Mouse (Mus musculus) MN1 (cell line): Measurements from ENCODE around the gene Elf2.

Source experiments
- DNase-seq: peaks from one replicate; pipeline ENCODE4 v3.0.0-alpha.2; 2016; ENCODE audit warnings: low spot score

Elf2 gene

DNA sequence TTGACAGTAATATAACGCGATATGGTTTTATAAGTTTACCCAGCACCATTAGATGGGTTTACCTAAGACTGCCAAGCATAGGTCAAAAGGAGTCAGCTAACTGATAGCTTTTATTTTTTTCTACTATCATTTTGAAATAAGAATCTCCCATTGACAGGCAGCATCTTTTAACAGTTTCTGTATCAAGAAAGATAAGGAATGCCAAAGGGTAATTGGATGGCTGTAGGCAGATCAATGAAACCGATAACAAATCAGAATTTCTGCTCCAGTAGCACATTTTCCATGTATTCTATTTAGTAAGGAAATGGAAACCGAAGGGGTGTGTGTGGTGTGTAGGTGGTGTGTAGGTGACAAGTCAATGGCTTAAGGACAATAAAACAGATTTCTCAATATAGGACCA, 62.0 kb downstream of the Elf2 start:
- no peak for DNase-seq

DNA sequence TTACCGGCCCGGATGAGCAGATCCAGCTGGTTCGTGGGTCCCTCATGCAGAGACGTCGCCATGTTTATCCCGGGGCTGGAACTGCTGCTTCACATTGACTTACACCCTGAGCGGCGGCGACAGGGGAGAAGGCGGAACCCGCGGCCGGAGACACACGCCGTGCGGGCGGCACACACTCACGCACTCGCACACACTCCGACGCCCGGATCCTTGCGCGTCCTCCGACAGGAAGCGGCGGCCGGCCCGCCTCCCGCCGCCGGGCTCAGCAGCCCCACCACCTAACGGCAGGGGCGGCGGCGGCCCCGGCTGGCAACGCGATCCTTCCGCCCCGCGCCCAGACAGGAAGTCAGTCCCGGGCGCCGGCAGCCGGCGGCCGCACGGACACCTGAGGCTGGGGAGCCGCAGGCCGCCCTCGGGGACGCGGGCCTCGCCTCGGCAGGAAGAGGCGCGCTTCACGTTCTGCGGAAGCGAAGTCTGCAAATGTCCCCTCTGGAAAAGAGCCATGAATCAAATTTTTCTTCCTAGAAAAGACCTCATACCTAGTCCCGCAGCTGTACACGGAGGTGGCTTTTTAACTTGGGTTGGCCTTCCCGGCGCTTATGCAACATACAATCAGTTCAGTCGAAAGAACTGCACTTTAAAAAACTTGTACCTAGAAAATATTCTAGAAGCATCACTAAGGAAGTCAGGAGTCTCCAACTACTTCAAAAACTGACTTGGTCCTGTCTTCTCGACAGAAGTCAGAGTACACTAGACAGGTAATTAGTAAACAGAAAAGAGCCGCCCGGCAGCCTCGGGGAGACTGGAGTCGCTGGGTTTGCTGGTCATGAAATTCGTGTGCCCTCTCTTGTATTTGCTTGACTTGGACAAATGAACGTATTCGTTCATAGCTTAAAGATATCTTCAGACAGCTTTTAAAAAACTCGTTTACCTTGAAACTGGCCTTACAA, 63.0 kb downstream of the Elf2 start:
- peak; percentile 94 for DNase-seq

DNA sequence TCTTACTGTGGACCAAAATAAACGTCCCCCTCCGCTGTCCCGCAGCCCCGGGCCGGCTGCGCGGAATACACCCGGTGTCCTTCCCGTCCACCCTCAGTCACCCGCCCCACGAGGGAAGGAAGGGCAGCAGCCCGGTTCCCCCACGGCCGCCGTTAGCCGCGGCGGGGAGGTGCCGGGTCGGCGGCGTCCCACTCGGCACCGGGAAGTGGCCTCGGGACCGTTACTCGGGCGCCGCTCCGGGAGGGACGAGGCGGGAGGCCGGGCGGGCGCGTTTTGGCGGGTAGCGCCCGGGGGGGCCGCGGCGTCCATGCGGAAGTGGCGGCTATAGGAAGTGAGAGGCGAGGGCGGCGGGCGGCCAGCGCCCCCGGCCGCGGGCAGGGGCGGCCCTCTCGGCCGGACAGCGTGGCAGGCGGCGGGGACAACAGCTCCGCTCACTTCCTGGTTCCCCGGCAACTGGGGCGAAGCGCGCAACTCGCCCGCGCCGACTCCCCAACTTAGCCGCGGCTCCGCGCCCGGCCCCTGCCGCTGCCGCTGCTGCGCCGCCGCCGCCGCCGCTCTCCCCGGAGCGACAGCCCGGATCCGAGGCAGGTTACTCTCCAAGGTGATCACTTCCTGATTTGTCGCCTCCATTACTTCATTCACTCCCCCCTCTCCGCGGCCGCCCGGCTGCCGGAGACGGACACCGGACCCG, 63.9 kb downstream of the Elf2 start:
- peak; percentile 58 for DNase-seq

DNA sequence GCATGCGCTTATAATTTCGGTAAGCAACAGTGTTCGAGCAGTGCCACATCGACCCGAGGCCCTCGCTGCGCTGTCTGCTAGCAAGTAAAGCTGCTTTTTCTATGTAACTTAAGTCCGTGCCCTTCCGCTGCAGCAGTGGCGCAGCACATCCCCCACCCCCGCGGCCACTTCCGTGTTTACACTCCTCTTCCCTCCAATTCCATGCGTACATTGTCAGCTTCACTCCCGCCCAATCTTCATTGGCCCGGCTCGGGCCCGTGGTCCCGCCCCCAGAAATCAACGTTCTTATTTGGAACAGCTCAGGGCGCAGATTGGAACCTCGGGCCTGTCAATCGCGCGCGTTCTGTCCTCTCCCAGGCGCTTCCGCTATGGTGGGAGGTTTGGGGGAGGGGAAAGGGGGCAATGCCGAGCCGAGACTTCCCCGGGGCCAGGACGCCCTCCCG, 64.5 kb downstream of the Elf2 start:
- peak; percentile 99 for DNase-seq

DNA sequence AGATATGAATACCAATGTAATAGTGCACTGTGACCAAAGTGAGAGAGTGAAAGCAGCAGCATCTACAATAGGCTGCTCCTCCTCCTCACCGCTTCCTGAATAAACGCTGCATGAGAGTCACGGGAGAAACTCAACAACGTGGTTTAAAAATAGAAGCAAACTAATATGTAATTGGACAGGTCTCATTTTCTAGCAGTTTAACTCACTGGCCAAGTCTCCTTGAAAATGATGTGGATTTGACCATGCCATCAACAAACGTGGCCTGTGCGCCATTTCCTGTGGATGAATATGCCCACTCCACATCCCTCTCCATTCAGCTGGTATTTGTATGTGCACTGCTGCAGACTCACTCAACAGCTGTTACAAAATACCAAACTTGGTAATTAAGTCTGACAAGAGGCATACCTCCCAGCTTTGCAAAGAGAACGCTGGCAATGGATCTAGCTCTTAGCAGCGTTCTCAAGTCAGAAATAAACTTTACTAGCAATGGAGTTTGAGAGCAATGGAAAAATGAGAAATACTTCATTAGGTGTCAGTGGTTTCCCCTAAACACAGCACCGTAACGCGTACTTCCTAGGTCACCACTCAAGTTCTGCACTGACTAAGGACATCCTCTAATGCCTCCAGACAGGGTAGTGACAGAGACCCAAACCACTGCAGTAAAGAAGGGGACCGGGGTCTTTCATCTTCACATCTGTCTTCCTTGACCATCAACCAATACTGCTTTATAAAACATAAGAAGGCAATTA, 70.2 kb downstream of the Elf2 start:
- no peak for DNase-seq

DNA sequence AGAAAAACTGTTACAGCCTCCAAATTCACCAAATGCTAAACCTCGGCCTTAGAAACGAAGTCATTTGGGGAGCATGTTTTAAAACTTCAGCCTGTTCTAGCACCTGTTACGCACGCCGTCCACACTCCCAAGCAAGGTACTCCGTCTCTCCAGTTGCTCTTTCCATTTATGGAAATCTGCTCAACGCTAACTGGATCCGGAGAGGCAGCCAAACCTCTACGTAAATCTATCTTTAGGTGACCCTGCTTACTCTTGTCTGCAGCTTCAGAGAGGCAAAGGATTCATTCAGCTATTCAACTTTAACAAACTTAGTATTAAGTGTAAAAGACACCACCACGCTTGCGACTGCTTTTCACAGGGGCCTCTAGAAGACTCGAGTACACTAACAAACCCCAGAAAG, 72.0 kb downstream of the Elf2 start:
- no peak for DNase-seq

DNA sequence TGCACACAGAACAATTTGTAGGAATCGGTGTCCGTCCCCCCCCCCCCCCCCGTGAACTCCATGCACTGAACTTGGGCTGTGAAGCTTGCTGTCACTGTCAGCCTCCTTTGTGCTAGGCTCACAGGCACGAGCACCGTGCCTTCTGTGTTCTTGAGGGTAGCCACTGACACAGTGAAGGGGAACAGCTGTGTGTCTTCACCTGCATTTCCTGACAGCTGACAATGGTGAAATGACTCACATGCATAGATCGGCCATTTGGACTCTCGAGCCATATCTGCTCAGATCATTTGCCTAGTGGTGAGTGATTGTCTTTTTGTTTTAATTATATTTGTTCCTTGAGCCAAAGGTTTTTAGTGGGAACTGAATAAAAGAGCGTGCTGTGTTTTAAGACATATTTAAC, 77.5 kb downstream of the Elf2 start:
- no peak for DNase-seq

DNA sequence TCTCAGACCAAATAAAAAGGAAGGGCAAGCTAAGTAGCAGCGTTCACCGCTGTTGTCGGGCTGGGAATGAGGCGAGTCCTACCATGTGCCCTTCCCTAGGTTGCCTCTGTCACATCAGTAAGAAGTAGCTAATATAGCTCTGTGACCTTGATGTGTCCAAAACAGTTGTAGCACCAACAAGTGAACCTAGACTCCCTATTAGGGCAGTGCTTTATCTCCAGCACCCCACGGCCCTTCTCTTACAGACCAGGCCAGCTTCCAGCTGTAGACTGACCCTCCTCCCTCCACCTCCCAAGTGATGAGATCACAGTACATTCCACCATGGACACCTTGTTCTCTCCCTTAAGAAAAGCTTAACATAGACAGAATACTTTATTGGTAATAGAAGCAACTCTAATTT, 82.4 kb downstream of the Elf2 start:
- no peak for DNase-seq

DNA sequence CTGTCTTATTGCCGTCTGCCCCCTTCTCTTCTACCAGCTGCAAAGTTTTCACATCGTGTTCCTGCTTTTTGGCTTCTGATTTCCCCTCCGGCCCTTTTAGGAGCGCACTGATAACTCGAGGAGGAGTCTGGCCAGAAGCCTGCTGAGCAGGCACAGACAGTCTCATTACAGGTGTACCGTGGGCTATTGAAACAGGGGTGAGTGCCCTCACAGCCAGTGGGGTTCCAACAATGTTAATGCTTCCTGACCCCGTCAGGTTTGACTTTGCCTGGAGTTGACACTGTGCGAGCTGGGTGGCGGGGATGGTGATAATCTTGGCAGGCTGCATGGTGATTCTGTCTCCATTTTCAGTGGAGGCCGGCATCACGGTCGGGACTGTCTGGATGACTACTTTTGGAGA, 84.0 kb downstream of the Elf2 start:
- DNase-seq, result no peak

DNA sequence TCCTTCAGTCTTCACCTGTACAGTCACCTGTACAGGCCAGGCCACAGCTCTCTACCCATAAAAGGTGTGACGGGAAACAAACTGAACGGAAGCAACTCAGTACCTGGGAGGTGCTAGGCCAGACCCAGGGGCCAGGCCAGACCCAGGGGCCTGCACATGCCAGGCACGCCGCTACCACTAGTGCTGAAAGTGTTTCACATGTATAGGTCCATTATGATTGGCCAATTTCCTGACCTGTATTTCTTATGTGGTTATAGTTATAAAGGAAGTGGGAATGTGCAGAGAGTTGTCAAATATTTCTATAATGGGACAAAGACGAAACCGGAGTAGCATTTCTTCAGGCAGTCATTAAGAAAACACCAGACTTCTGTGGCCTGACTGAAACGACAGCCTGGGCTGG, 85.7 kb downstream of the Elf2 start:
- no peak for DNase-seq

DNA sequence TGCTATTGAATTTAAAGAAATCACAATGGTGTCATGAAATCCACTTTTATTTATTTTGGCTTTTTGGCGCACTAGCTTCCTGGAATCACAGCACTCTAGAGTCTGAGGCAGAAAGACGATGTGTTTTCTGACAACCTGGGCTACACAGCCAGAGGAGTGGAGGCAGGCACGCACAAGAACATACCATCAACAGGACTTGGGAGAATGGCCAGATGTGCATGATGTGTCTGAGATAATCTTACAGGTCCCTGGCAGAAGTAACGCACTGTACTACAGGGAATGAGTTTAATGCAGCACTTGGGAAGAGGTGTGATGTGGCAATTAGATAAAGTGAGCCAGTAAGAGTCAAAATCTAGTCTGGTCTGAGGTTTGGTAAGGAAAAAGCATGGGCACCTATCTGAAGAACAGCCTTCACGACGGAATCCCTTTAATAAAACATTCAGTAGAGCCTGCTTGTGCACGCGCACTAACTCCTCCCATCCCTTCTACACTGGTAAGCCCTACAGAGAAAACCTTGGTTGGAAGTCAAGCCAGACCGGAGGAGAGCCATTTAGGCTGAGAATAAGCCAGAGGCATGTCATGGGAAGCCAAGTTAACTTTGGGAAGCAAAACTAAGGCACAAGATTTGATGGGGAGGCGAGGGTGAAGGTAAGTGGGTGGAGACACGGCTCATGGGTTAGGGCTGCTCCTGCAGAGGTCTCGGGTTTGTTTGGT, 87.6 kb downstream of the Elf2 start:
- peak; percentile 58 for DNase-seq

DNA sequence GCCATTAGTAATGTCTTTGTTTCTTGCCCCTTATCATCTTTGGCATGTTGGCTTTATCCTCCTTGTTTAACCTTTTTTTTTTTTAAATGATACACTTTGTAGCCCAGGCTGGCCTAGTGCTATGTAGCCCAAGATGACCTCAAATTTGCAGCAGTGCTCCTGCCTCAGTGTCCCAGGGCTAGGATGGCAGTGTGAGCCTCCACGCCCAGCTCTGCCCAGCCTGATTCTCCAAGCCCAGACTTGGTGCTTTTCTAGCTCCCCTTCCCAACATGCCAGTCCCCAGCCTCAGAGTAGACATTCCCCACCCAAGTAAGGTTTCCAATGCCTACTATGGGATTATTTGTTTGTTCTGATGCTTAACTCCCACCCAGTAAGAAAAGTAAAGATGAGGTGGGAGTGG, 88.2 kb downstream of the Elf2 start:
- no peak for DNase-seq

DNA sequence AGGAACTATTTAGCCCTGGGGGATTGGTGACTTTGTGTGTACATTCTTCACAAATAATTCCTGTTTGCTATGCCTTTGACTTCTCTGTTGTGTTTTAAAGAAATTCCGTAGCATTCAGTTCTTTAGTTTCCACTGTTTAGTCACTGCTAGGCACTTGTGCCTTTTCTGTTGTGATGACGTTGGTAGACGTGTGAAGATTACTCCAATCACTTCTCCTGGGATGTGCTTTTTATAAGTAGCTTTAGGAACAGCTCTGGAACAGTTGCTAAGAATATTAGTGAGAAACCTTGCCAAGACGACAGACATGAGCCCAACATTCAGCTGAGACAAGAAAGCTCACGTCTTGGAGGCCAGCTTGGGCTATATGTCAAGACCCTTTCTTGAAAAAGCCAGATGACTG, 89.4 kb downstream of the Elf2 start:
- no peak for DNase-seq

DNA sequence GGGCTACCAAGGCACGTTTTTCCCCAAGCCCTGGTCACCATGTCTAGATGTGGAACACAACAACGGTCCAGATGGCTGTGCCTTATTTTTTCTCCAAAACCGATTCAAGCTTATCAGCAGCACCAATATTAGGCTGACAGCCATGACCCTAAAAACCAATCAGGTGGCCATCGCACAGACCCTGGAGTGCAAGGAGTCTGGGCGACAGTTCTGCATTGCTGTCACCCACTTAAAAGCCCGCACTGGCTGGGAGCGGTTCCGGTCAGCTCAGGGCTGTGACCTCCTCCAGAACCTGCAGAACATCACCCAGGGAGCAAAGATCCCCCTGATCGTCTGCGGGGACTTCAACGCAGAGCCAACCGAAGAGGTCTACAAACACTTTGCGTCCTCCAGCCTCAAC, 90.6 kb downstream of the Elf2 start:
- DNase-seq, result no peak

DNA sequence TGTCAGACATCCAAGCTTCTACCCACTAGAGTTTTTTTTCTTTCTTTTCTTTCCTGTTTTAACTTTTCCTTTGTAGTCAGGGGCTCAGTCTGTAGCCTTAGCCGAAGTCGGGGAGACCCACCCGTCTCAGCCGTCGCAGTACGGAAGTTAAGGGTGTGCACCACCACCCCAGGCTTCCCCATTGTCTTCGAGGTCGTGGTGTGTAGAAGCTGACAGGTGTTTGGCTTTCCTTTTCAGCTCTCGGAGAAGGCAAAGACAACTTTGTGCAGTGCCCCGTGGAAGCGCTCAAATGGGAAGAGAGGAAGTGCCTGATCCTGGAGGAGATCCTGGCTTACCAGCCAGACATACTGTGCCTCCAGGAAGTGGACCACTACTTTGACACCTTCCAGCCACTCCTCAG, 91.0 kb downstream of the Elf2 start:
- DNase-seq, result no peak

DNA sequence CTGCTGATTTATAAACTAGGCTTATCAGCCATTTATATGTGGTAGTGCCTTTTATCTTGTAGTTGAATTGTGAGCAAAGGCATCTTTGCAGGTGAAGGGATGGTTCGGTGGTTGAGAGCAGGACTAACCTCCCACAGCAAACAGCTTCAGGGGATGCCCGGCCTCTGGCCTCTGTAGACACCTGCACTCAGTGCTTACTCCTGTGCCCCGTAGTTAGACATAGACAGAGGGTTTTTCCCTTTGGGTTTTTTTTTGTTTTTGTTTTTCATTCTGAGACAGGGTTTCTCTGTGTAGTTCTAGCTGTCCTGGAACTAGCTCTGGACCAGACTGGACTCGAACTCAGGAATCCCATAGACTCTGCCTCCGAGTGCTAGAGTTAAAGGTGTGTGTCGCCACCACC, 91.9 kb downstream of the Elf2 start:
- DNase-seq, result peak; percentile 32

DNA sequence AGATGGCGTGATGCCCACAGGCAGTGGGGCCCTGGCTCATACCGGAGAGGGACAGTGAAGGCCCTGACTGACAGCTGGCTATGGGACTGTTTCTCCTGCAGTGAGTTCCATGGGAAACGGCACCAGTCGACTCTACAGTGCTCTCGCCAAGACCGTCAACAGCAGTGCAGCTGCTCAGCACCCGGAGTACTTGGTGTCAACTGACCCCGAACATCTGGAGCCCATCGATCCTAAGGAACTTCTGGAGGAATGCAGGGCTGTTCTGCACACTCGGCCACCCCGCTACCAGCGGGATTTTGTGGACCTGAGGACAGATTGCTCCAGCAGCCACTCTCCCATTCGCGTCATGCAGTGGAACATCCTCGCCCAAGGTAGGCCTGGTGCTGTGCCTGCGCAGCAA, 92.8 kb downstream of the Elf2 start:
- peak; percentile 55 for DNase-seq

DNA sequence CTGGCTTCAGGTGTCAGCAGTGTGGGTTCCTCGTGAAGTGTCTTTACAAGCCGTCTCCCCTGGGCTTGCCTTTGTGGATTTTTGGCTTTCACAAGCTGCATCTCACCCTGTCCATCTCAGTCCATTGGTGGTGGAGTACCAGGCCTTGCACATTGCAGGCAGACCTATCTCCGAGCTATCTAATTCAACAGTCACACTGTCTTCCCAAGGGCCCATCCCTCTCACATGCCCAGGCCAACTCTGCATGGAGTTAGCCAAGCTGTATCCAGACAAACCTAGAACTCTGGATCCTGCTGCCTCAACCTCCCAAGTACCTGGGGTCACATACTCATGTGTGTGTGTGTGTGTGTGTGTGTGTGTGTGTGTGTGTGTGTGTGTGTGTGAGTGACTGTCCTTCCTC, 100.9 kb downstream of the Elf2 start:
- peak; percentile 76 for DNase-seq

DNA sequence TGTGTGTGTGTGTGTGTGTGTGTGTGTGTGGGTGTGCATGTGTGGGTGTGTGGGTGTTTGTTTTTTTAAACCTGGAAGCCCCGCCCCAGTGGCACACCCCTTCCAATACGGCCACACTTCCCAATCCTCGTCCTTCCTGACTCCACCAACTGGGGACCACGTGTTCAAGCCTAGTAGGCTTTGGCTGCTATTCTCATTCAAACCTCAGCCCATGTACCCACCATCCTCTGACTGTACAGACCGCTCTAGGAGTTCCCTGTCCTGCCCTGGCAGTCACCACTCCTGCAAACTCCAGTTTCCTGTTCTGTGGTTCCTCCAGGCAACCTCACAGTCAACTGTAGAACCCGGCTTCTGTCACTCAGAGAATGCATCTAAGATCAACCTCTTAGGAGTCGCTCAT, 101.9 kb downstream of the Elf2 start:
- no peak for DNase-seq

DNA sequence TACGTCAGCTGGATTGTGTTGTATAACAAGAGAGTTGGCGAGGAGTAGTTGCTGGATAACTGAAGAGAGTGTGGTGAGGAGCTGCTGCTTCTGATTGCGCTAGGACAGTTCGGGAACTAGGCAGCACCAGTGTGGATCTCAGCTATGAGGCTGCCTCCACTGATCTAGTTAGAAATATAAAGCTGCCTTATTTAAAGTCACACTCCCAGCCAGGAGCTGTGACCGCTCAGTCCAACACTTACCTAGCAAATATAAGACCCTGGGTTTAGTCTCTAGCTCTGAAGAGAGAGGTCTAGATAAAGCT, 105.8 kb downstream of the Elf2 start:
- DNase-seq, result no peak

DNA sequence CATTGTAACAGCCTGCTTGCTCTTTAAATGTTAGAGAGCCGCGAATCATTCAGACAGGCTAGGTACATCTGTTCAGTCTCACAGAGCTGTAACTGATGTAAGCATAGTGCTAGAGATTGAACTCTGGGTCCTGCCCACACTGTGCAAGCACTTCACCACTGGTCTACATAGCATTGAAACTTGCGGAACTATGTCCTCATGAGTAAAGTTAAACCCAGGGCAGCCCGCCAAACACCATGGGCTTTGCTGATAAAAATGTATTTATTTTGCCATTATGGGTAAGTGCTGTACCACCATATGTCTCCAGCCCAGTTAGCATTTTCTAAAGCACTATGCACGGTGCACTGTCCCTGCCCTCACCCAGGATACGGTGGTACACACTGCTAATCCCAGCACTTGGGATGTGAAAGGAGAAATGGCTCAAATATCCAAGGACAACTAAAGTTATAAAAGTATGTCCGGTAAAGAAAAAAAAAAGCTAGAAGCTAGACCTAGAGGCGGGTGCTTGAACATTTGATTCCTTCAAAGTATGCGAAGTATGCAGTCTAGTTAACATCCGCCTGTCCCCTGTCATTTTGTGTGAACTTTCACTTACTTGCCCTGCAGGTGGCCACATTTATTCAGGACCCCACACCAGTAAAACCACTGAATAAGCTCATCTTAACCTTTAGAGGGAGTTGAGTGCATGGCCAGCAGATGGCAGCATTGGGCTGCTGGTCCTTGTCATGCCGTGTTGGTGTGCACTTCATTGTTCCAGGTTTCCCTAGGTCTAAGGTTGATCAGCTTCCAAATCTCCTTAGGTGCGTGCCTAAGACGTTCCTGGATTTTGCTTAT, 106.3 kb downstream of the Elf2 start:
- DNase-seq, result peak; percentile 94
